Mouse (Mus musculus) neural tube, embryonic 10.5 days (tissue): ENCODE results near the gene Cgnl1.

Source experiments
- DNase-seq: peaks from one replicate; pipeline ENCODE4 v3.0.0-alpha.2; 2017; ENCODE audit warnings: low spot score; ENCODE audit errors: extremely low spot score

Gene Cgnl1

GRCm38 (mm10) chr9:71770991-71771767, at the start of gene Cgnl1:
Gene Cgnl1, minus strand, starts transcription at chr9:71771602.
- peak; percentile 81 for DNase-seq

GRCm38 (mm10) chr9:71818453-71818852, 47.1 kb upstream of the Cgnl1 start:
- DNase-seq, result no peak

GRCm38 (mm10) chr9:71816121-71816520, 44.7 kb upstream of the Cgnl1 start:
- no peak for DNase-seq

GRCm38 (mm10) chr9:71813565-71813964, 42.2 kb upstream of the Cgnl1 start:
- no peak for DNase-seq

GRCm38 (mm10) chr9:71812914-71813313, 41.5 kb upstream of the Cgnl1 start:
- DNase-seq, result no peak

GRCm38 (mm10) chr9:71812402-71812801, 41.0 kb upstream of the Cgnl1 start:
- DNase-seq, result no peak

GRCm38 (mm10) chr9:71811404-71811803, 40.0 kb upstream of the Cgnl1 start:
- DNase-seq, result no peak

- no peak for DNase-seq
Measured at GRCm38 (mm10) chr9:71810723-71811122, 39.3 kb upstream of the Cgnl1 start.

GRCm38 (mm10) chr9:71808640-71809254, 37.3 kb upstream of the Cgnl1 start:
- no peak for DNase-seq

- no peak for DNase-seq
Measured at GRCm38 (mm10) chr9:71807801-71808200, 36.4 kb upstream of the Cgnl1 start.

GRCm38 (mm10) chr9:71806422-71806805, 35.0 kb upstream of the Cgnl1 start:
- DNase-seq, result peak; percentile 82

GRCm38 (mm10) chr9:71805646-71806421, 34.4 kb upstream of the Cgnl1 start:
- DNase-seq, result peak; percentile 23

GRCm38 (mm10) chr9:71804116-71804515, 32.7 kb upstream of the Cgnl1 start:
- DNase-seq, result no peak

- DNase-seq, result no peak
Measured at GRCm38 (mm10) chr9:71803281-71803680, 31.9 kb upstream of the Cgnl1 start.

GRCm38 (mm10) chr9:71799598-71799997, 28.2 kb upstream of the Cgnl1 start:
- DNase-seq, result no peak

- DNase-seq, result no peak
Measured at GRCm38 (mm10) chr9:71798176-71798575, 26.8 kb upstream of the Cgnl1 start.

- DNase-seq, result no peak
Measured at GRCm38 (mm10) chr9:71777404-71777803, 6.0 kb upstream of the Cgnl1 start.

GRCm38 (mm10) chr9:71776337-71776736, 4.9 kb upstream of the Cgnl1 start:
- no peak for DNase-seq

- no peak for DNase-seq
Measured at GRCm38 (mm10) chr9:71773563-71773962, 2.2 kb upstream of the Cgnl1 start.

- DNase-seq, result peak; percentile 43
Measured at GRCm38 (mm10) chr9:71772338-71772737, 936 bp upstream of the Cgnl1 start.

- DNase-seq, result no peak
Measured at GRCm38 (mm10) chr9:71770484-71770883, 918 bp downstream of the Cgnl1 start.

GRCm38 (mm10) chr9:71769701-71770100, 1.7 kb downstream of the Cgnl1 start:
- no peak for DNase-seq
